Mouse (Mus musculus): ENCODE data around the gene Gm20883.
"Not testable (repeated sequence)": the region's sequence is repeated elsewhere in the genome, so short reads cannot be mapped to it uniquely, and the experiment has no call there.

The Gm20883 gene

DNA sequence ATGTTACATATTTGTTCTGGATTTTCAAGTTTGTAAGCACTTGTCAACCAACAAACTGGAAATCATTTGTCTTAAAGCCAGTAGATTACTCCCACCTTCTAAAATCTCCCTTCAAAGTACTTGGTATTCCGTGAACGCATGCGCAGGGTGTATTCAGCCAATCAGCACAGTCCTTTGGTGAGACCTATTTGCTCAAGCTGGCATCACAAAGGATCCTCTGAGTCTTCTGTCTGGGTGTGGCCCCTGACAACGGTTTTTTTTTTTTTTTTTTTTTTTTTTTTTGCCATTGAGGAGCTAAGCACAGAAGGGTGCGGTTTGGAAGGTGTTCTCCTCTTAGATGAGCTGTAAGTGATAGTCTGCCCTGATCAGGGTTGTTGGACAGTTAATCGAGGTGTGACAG lies at the start of gene Gm20883:
Gene Gm20883, plus strand, starts transcription at position 301 of the 400 bp plus-strand sequence.
- not testable (repeated sequence) for DNase-seq (ENCODE audit: extremely low spot score)
